Mouse (Mus musculus): ENCODE measurements around the gene Nol6.

DNA sequence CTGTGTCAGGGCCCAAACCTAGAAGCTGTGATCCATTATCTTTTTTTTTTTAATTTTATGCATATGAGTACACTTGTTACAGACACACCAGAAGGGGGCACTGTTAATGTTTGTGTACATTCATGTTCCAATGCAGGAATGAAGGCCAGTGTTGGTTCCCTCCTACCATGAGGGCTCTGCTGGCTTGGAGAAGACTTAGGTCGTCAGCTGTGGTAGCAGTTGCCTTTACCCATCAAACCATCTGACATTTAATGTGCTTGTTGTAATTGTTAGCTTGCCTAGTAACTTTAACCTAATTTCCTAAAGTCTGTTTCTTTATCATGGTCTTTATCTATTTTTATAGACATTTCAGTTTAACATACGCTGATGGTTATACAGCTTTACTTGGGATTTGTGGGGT, 46.7 kb upstream of the Nol6 start:
- TF ChIP-seq GATA1 (IDR thresholded peaks at IDR 0.05; ENCODE audit: low read length) (no peak), TAL1 (IDR thresholded peaks at IDR 0.05; ENCODE audit: low read length) (no peak)
